Mouse (Mus musculus) retina, adult 2 months (tissue): ENCODE data around the gene Zc3h18.
A peak's percentile ranks its signal among the peaks of the same experiment; 100 is the strongest.

Experiments
- DNase-seq: peaks from one replicate; pipeline ENCODE4 v3.0.0-alpha.2; 2012; ENCODE audit warnings: low read depth, low spot score

Gene Zc3h18

DNA sequence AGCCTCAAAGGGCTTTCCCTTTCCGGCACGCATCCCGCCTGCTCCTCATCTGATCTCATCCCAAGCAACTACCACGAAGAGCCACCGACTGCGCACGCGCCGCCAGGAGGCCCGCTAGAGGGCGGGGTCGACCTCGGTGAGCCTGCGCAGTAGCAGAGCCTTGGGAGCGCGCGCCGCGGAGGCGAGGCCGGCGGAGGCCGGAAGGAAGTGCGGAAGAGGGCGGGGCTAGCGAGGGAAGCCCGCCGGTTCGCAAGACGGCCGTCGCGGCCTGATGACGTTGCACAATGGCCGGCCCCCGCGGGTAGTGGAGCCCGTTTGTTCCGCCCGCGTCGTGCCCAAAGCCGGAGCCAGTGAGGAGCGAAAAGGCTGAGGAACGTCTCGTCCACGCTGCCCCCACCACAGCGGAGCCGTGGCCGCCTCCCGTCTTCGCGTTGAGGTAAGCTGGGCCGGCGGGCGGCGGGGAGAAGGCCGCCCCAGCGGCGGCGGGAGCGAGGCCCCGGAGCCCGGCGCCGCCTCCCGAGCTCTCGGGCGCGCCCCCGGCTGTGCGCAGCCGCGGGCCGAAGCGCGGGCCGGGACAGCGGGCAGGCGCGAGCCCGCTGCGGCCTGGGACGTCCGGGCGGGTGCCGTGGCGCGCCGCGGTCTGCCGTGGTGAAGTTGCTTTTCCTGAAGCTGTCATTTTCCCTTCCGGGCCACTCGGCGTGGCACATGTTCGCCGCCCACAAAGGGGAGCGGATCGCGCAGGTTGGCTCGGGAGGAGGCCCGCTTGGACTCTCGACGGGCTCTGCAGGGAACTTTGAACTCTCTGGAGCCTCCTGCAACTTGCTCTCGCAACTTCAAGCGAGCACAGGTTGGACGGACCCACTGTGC lies at the start of gene Zc3h18:
TSS of gene Zc3h18 (plus strand) at position 245 of the 867 bp plus-strand sequence.
- peak; percentile 98 for DNase-seq

DNA sequence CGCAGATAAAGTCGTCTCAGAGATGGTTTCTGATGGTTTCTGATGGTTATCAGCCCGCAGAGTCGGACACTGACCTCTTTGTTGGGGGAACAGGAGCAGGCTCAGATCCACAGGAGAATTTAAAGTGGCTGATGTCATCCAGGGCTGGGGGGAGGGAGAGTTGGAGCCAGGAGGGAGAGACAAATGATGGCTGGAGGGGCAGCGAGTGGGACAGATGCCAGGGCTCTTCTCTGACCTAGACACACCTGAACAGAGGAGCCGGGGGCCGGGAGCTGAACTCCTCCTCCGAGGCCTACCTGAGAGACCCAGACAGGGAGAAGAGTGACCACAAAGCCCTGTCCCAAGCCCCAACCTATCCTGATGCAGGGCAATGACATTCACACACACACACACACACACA lies 47.3 kb upstream of the Zc3h18 start:
- no peak for DNase-seq

DNA sequence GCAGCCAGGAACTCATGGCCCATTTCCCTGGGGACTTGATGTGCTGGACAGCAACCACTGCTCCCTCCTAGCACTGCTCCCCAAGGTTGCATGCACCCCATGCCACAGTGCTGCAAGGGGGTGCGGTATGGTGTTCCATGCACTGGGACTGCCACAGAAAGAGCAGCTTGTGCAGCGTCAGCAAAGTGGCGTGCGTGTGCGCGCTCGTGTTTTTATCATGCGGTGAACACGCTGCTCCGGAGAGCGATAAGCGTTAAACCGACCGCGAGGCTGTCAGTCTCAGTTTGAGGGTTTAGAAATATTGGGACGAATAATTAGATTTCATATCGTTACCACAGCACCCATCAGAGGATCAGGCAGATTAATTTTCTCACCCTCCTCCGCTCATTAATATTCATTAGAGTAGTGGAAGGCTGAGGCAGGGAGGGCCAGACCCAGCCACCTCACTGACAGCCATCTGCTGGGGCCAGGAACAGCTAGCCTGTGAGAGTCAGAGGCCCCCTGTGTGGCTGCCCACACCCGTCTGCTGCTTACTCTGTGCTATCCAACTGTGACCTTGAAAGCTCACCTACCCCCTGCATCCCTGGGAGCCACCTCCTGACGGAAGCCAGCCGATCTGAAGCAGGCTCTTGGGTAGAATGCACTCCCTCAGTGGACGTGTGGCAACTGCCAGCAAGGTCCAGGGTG lies 46.7 kb upstream of the Zc3h18 start:
- no peak for DNase-seq

DNA sequence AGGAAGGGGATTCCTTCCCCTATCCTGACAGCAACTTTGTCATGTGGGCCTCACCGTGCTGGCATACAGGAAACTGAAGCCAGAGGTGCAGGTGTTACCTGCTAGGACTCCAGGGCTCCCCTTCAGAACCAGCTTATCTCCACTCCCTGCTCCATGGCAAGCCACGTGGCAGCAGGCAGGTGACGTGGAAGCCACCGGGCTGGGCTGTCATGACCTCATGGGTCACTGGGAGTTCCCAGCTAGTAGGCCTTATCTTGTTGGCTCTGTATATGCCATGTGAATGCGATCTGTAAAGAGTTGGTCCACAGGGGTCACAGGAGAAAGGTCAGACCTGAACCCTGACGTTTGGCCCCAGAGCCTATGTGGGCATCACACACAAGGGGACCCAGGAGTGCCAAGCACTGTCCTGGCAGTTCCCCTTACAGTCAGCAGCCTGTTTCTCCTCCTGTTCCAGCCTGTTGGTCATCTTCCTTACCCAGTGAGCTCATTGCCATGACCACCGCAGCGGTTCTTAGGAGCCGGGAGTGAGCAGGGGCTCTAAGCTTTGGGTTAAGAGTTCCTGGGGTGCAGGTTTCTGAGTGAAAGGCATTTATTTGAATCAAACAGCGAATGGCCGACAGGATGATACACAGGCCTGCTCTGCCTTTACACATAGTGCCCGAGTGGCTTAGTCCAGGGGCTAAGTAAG lies 45.8 kb upstream of the Zc3h18 start:
- DNase-seq: no peak

DNA sequence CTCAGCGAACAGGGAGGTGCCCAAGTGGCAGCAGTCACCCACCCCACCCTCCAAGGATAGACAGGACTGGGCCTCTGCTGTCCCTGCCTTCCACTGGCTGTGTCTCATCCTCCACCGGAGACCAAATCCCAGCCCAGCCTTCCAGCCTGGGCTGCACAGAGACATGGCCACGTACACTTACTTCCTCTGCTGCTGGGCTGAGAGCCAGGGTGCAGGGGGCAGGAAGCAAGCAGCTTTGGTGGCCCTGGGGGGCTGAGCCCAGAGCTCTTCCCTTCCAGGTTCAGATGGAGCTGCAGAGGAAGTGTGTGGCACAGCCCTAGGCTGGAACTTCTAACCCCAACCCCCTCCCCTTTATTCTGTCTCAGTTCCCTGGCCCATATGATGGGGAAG lies 45.3 kb upstream of the Zc3h18 start:
- DNase-seq: no peak

DNA sequence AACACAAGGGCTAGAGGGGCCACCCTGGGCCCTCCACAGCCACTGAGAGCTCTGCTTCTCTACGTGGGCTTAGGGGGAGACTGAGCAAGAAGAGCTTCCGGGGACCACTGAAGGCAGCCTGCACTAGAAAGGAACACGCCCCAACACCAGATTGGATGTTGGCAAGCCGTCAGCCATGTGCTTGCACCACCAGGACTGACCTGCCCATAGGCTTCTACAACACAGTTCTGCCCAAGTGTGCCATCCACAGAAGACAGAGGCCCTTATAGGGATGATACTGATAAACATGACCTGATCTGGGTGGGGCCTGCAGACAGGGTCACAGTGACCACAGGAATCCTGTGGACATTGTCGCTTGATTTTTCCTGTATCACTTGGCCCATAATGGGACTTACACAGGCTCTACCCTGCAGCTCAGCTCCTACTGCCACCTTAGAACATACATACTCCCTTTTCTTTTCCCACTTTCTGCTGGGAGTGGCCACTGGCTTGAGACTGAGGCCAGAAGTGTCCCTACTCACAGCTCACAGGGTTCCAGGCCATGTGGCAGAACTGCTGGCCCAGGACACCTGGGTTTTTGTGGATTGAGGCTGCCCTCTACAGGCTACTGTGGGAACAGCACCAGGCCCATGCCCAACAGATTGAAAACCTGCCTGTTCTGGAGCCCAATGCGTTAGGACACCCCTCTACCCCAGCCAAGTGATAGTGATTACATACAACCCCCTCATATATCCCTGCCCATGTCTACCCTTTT lies 43.5 kb upstream of the Zc3h18 start:
- peak; percentile 59 for DNase-seq

DNA sequence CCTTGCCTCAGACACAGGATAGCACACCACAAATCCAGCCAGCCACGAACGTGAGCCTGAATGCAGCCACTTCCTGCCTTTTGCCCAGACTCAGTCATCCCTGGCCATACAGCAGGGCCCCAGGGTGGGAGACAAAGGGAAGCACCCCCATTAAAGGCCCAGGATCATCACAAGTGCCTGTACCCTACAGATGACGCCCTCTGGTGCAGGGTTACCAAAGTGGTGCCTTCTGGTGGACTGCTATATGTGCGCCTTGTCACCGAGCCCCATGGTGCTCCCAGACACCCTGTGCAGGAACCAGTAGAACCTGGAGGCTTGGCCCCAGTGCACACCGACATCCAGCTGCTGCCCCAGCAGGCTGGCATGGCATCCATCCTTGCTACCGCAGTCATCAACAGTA lies 42.9 kb upstream of the Zc3h18 start:
- DNase-seq: no peak

DNA sequence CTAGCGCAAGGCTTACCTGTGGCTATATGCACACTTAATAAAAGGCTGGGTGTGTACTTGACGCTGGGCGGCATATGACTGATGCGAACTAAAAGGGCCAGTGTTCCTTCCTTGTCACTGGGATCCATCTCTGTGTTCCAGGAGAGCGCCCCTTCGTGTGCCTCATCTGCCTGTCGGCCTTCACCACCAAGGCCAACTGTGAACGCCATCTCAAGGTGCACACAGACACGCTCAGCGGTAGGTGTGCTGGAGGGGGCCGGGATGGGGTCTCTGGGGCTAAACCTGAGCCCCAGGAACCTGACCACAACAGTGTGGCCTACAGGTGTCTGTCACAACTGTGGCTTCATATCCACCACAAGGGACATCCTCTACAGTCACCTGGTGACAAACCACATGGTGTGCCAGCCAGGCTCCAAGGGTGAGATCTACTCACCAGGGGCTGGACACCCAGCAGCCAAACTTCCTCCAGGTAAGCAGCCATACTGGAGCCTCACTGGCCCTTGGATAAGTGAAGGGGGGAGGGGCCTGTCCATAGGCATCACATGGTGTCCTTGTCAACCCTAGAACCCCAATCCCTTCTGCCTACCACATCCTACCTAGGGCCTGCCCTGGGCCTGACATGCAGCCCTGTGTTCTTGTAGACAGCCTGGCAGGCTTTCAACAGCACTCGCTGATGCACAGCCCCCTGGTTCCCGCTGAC lies 41.5 kb upstream of the Zc3h18 start:
- no peak for DNase-seq

DNA sequence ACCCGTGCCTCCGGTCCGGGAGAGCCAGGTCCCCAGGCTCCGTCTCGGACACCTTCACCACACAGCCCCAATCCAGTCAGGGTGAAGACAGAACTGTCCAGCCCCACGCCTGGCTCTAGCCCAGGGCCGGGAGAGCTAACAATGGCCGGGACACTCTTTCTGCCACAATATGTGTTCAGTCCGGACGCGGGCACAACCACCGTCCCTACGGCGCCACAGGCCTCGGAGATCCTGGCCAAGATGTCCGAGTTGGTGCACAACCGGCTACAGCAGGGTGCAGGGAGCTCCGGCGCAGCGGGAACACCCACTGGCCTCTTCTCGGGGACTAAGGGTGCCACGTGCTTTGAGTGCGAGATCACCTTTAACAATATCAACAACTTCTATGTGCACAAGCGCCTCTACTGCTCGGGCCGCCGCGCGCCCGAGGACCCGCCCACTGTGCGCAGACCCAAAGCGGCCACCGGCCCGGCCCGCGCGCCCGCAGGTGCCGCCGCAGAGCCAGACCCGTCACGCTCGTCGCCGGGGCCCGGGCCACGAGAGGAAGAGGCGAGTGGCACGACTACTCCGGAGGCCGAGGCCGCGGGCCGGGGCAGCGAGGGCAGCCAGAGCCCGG lies 40.7 kb upstream of the Zc3h18 start:
- no peak for DNase-seq

DNA sequence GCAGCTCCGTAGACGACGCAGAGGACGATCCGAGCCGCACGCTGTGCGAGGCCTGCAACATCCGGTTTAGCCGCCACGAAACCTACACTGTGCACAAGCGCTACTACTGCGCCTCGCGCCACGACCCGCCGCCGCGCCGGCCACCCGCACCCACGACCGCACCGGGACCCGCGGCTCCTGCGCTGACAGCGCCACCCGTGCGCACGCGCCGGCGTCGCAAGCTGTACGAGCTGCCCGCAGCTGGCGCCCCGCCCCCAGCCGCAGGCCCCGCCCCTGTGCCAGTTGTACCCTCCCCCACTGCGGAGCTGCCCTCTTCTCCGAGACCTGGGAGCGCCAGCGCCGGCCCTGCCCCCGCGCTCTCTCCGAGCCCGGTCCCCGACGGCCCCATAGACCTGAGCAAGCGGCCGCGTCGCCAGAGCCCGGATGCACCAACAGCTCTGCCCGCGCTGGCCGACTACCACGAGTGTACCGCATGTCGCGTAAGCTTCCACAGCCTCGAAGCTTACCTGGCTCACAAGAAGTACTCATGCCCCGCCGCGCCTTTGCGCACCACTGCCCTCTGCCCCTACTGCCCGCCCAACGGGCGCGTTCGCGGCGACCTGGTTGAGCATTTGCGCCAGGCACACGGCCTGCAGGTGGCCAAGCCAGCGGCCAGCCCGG lies 40.0 kb upstream of the Zc3h18 start:
- peak; percentile 39 for DNase-seq

DNA sequence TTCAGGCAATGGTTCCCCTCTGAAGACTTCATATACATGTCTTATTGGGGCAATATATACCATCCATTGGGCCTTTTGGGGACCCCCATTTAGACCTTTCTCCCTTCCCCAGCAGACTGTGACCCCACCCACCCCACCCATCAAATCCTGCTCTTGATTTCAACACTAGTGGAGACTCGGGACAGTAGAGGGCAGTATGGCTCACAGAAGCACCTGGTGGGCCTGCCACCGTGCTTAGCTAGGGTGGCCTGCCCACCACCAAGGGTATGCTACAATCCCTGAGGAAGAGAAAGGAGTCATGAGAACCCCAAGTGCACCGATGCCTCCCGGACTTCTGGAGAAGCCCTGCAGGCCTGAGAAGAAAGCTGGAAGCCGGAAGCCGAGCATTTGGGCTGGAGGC lies 37.6 kb upstream of the Zc3h18 start:
- no peak for DNase-seq

DNA sequence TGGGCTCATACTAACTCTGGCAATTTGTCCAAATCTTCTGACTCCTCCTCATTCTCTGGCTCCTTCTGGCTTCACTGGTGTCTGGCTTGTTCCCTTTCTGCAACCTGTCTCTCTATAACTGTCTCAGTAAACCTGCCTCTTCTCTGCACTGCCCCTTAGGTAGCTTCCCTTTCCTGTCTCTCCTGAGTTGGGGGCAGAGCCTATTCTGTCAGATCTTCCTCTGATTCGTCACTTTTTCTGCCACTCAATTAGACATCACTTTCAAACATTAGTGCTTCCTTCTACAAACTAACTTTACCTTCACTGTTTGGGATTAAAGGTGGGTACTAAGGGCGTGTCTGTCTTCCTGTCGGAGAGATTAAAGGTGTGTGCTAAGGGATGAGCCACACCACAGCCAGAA lies 35.6 kb upstream of the Zc3h18 start:
- no peak for DNase-seq

DNA sequence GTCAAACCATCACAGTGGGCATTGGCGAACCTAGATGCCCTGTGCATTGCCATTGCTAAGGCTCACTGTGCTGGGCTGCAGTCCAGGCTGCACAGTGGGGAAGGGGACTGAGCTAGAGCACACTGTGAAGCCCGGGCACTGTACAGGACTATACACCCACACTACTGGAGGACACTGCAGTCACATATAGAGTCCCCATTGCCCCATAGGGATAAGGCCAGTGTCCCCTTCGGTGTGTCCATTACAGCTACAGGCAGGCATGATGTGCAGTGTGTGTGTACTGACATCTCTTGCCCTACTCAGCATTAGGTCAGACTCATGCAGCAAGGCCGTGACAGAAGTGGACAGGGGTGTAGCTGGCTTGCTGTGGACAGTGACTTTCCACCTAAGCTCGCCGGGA lies 34.6 kb upstream of the Zc3h18 start:
- DNase-seq: no peak

DNA sequence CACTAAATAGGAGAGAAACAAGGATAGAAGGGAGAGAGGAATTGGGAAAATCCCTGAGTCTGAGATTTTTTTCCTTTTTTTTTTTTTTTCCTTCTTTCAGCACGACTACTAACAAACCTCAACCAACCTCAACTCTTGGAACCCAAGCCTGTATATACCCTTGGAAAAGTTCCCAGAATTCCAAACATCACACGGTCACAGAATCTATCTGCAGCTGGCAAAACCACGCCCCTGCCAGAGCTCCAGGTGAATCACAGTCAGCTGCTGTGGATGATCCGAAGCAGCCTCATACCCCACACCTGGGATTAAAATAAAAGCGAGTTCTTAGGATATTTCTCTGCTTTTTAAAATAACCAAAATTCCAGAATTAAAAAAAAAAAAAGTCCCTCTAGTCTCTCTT lies 34.0 kb upstream of the Zc3h18 start:
- DNase-seq: no peak

DNA sequence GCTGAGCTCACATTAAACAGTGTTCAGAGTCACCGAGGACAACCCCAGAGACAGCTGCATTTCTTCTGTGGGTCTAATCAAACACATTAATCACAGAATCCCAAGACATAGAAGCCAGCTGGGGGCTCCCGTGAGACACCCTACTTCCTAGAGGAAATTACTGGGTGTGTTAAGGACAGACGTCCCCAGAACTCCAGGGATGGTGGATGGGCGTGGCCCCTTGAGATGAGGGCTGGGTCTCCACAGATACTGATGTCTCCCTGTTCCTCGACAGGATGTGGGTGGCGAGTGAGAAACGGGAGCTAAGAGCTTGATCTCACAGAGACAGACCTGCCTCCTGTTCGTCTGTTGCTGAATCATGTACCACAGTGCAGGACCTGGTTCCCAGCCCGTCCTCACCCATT lies 33.6 kb upstream of the Zc3h18 start:
- no peak for DNase-seq

DNA sequence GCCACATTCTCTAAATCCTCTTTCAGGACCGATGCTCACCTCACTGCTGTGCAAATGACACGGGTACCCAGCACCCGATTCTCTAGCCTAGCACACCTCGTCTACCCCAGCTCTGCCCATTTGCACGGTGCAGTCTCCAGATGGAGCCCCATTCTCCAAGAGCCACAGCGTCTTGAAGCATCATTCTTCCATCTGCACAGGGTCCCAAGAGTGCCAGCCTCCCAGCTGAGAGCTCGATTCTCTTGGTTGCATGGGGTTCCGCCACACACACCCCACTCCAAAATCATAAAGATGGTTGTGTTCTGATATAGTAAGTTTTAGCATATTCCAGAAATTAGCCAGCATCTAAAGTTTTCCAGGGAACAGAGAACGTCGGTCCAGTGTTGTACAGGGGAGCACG lies 33.1 kb upstream of the Zc3h18 start:
- DNase-seq: no peak

DNA sequence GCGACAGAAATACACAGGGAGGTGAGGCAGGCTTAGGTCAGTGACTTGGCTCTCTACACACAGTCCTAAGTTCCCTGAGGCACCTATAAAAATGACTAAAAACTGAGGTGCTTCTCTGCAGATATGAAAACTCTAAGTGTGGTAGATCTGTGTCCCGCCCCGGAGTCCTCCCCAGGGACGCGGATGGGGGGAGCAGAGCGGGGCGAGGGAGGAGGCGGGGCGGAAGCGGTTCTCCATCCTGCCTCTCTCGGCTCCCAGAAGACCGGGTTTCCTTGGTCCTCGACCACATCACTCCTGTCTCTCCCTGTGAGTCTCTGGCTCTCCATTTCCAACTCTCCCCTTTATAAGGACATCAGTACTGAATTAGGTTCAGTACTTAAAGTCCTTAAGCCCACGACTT lies 32.7 kb upstream of the Zc3h18 start:
- DNase-seq: no peak

DNA sequence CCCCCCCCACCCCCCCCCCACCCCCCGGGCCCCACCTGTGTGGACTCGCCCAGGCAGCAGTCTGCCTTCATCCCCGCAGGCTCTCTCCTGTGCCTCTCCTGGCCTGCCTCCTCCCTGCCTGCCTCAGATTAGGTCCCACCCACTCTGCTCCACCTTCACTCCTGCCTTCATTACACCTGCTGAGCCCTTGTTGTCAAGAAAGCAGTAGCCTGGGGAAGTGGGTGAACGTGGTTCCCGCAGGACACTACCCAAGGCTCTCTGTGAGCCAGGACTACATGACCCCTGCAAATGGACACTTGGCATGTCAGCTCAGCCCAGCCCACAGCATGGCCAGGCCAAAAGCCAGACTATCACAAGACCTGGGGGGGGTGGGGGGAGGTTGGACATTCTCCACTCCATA lies 32.2 kb upstream of the Zc3h18 start:
- no peak for DNase-seq

DNA sequence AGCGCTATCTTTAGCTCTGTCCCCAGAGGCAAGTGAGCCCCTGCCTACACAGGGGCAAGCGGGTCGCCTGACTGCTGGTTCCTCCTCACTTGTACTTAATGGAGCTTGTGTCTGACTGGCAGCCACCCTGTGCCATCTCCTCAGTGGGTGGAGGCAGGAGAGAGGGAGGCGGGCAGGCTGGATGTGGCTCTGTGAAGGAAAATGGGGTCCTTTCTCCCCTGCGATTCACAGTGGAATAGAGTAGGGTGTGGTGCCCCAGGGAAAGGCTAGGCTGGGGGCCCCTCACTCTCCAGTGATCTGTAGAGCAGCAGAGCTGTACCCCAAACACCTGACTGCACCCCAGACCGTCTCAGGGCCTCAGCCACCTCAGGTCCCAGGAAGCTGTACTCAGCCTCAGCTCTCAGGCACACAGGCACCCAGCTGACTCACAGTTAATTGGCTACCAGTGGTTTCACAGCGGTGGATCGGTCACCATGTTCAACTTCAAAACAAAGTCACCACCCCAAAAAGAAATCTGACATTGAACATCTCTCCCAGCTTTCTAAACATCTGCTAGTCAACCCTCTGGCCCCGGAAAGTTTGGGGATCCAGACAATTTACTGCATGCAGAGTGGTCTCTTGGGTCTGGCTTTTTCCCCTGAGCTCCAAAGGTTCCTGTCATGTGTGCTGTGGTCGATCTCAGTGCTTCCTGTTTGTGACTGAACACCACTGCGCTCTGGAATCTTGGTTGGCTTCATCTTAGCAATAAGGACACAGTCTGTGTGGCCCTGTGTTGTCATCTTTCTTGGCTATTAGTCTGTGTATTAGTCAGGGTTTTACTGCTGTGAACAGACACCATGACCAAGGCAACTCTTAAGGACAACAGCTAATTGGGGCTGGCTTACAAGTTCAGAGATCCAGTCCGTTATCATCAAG lies 31.0 kb upstream of the Zc3h18 start:
- no peak for DNase-seq
